Mouse (Mus musculus): ENCODE measurements at regions not wholly inside any gene's neighbourhood (a gene's known extent, or its start where the extent isn't known, plus 50 kb on each side); places are given as distances from the start of the nearest gene placed in this dataset.
"Not testable (repeated sequence)": the region's sequence is repeated elsewhere in the genome, so short reads cannot be mapped to it uniquely, and the experiment has no call there.

DNA sequence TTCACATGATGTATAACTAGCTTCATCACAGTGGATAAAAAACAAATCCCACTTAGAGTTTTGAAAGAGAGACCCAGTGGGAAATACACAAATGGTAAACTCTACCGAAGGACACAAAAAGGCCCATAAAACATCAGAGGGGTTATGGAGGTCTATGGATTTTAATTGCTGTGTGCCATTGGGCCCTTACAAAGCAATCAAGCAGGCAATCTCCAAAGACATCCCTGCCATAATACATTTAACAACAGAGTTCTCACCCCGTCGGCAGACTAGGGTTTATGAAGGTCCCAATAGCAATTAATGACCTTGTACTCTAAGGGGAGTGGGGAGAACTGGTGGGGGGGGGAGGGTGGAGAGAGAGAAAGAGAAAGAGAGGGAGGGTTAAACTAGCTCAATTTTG lies 448.0 kb downstream of the Anxa1 start:
- intact Hi-C loops (cut with DNase I) = no loop called here
- Histone ChIP-seq H3K27ac (no peak overlapping the region), H3K4me3 (no peak overlapping the region)
- DNase-seq = no peak
- no peak for TF ChIP-seq CTCF (IDR thresholded peaks at IDR 0.05)

DNA sequence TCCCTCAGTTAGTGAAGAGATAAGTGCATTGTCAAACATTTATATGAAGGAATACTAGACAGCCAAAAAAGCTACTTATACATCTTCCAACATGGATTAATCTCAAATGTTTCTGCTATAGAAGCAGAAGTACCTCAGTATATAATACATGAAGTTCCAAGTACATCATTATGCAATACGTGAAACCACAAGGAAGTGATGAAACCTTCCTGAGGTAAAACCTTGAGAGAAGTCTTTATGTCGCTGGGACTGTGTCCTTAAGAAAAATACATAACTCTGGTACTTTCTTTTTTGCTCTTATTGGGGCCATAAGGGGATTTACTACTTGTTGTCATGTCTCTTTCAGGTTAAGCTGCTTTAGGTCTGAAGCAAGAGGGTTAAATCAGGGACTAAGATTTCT lies 469.6 kb downstream of the Anxa1 start:
- intact Hi-C loops (cut with DNase I) = no loop called here
- no peak for DNase-seq
- no peak for TF ChIP-seq CTCF (IDR thresholded peaks at IDR 0.05)

DNA sequence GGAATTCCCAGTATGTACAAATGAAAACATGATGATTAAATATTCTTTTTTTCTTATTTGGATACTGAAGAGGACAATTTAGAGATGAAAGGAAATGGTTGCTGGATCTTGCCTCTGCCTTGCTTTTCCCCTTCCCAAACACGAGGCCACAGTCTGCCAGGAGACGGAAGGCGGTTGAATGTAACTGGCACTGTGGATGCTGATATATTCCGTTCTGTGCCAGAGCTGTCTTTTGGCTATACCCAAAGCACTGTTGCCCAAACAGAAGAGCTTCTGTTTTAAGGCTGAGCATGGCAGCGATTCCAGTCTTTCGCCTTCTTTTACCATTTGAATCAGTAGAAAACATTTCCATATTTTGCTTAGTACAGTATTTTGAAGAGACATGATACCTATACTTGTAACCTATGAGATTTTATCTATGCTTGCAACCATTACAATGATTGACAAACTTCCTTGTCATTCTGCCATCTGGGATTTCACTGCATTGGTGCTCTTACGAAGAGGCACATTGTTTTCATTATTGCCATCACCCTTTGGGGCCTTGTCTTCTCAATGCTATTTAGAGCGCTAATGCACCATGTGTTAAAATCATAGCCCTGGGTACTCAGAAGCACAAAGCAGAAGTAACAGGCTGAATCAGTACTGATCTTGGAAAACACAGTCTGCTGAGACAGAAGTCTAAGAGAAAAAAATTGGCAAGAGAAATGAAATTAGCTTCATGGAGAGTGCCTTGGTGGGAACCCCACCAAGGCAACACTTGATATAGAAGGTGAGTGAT lies 504.6 kb downstream of the Anxa1 start:
- Histone ChIP-seq H3K27ac (no peak overlapping the region), H3K4me3 (no peak overlapping the region)
- TF ChIP-seq CTCF (IDR thresholded peaks at IDR 0.05) = no peak
- intact Hi-C loops (cut with DNase I) = no loop called here
- DNase-seq = no peak

More for the DNA sequence above, 469.6 kb downstream of the Anxa1 start:
- no peak overlapping the region for H3K27ac ChIP-seq
- H3K4me3 ChIP-seq = no peak overlapping the region

DNA sequence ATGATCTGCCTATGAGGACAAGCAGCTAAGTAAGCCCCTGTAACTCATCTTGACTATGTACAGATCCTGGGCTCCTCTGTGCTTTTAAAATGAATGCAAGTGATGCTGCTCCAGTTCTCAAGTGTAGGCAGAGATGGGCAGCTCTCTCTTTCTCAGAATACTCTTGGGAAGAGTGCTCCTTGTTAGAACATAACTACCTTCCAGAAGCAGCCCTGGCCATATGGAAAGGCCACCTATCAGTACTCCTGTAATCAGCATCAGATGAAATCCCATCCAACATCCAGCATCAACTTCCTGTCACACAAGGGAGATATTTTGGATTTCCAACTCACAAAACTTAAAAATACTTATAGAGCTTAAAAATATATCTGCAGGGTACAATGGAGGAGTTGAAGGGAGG lies 509.8 kb downstream of the Anxa1 start:
- no peak for TF ChIP-seq CTCF (IDR thresholded peaks at IDR 0.05)
- no peak for DNase-seq
- Histone ChIP-seq H3K27ac (no peak overlapping the region), H3K4me3 (no peak overlapping the region)
- intact Hi-C loops (cut with DNase I) = no loop called here

DNA sequence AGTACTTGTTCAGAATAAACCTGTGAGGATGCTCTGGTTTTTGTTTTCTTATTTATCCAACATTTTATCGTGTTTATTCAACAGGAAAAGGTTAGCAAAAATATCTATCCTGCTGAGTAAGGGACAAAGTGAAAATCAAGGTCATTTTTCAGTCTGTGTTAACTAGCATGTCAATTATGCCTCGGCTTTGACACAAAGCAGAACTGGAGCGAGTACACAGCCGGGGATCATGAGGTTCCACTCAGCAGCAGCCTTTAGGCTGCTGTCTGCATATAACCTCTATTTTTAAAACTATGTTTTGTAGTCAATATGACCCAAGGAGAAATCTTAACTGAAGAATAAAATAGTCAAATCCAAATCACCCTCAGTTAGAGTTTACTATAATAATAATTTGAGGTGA lies 542.6 kb downstream of the Anxa1 start:
- H3K27ac ChIP-seq = no peak overlapping the region
- no peak for TF ChIP-seq CTCF (IDR thresholded peaks at IDR 0.05)
- H3K4me3 ChIP-seq = no peak overlapping the region
- DNase-seq = no peak
- intact Hi-C loops (cut with DNase I) = no loop called here

DNA sequence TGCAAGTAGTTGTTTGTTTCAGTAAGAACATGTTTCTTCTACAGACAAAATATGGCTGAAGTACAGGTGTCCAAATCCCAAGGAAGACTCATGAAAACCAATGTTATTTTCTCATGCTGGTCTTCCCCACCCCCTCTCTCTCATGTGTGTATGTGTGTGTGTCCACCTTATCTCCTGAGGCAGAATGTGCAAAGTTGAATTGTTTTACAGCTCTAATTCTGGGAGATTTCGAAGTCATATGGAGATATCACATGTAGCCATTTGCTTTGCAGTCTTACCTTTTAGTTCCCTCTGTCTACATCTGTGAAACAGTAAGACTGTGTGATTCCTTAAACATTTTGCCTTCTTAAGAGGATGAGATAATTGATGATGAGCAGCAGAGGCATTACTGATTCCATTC lies 582.8 kb downstream of the Anxa1 start:
- intact Hi-C loops (cut with DNase I) = no loop called here
- TF ChIP-seq CTCF (IDR thresholded peaks at IDR 0.05) = no peak
- Histone ChIP-seq H3K27ac (no peak overlapping the region), H3K4me3 (no peak overlapping the region)
- DNase-seq = no peak

DNA sequence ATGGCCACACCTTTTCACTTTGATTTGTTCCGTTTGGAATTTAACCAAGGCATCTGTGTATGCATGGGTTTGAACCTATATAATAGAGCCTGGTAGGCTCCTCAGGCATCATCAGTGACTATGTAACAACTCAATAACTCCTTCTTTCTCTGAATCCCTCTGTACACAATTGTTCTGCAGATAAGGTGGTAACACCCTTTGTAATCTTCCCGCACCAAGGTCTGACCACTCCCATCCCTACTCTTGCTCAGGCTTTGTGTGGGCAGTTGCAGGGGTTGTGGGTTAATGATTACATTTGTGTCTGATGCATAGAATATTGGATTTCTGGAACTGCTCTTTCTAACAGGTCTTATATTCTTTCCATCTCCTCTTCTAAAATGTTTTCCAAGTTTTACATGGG lies 596.9 kb downstream of the Anxa1 start:
- Histone ChIP-seq H3K27ac (no peak overlapping the region), H3K4me3 (no peak overlapping the region)
- intact Hi-C loops (cut with DNase I) = no loop called here
- DNase-seq = no peak
- no peak for TF ChIP-seq CTCF (IDR thresholded peaks at IDR 0.05)

DNA sequence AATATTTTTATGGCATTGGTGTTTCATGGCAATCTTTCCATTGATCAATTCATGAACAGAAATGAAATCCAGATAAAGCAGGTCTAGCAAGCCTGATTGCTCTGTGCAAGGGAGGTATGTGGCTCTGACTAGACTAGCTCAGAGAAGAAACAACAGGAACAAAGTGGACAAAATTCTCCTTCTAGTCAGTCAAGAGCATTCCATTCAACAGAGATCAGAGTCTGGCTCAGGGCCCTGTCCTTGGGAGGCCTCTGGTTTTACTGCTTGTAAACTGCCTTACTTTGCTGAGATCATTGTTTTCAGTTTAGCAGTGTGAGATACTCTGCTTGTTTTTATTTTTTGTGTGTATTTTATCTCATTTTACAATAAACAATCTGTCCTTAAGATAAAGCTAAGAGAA lies 607.2 kb downstream of the Anxa1 start:
- intact Hi-C loops (cut with DNase I) = no loop called here
- Histone ChIP-seq H3K4me3 (no peak overlapping the region), H3K27ac (no peak overlapping the region)
- peak; percentile 60 for DNase-seq
- TF ChIP-seq CTCF (IDR thresholded peaks at IDR 0.05) = no peak

DNA sequence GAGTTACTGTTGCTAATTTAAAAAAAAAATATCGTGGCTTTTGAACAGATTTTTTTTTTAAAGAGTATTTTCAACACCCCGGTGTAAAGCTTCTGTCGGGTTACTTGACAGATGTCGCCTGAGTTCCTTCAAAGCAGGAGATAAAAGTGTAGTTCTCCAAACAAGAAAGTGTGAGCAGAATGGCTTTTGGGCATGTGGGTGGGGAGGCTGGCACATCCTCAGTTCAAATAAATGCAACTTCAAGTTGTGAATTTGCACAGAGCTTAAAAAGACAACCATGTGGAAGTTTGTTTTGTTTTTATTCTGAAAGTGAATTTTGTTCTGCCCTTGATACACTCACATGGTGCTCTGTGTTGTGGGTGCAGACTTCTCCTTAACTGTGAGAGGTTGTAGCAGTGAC lies 612.9 kb downstream of the Anxa1 start:
- DNase-seq = no peak
- Histone ChIP-seq H3K27ac (no peak overlapping the region), H3K4me3 (no peak overlapping the region)
- no peak for TF ChIP-seq CTCF (IDR thresholded peaks at IDR 0.05)
- intact Hi-C loops (cut with DNase I) = no loop called here

DNA sequence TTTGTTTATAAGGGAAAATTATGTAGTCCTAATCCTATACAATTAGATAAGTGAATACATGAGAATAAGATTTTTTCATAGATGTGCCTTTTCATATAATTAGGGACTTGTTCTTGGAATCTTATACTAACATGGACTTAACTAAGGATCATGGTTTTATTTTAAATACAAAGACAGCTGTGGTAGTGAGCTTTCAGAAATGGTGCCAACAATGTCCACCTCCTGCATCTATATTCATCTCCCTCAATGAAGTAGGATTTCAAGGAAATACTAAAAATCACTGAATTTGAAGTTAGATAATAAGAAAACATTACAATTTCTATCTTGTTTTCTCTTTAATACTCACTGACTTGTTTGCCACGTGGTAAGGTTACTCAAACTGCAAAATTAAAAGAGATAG lies 619.8 kb downstream of the Anxa1 start:
- no peak for TF ChIP-seq CTCF (IDR thresholded peaks at IDR 0.05)
- no peak overlapping the region for H3K4me3 ChIP-seq
- no peak overlapping the region for H3K27ac ChIP-seq
- DNase-seq = no peak
- intact Hi-C loops (cut with DNase I) = no loop called here

DNA sequence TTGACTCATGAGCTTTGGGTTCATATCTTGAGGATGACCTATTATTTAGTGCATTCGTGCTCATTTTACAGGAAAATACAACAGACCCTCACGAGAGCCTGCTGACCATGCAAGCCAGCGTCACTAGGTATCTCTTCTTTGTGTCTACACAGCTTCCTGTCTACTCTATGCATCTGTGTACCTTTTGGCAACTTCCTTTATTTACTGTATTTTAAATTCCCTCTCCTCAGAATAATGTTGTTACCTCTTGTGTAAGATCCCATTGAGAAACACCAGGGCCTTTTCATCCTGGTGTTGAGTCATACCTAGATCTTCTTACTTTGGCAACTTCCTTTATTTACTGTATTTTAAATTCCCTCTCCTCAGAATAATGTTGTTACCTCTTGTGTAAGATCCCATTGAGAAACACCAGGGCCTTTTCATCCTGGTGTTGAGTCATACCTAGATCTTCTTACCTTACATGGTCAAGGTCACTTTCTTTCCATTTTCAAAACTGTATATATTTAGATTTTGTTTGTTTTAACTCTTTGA lies 639.1 kb upstream of the Rorb start:
- intact Hi-C loops (cut with DNase I); DNase-seq; H3K27ac ChIP-seq; H3K4me3 ChIP-seq: not testable (repeated sequence)

DNA sequence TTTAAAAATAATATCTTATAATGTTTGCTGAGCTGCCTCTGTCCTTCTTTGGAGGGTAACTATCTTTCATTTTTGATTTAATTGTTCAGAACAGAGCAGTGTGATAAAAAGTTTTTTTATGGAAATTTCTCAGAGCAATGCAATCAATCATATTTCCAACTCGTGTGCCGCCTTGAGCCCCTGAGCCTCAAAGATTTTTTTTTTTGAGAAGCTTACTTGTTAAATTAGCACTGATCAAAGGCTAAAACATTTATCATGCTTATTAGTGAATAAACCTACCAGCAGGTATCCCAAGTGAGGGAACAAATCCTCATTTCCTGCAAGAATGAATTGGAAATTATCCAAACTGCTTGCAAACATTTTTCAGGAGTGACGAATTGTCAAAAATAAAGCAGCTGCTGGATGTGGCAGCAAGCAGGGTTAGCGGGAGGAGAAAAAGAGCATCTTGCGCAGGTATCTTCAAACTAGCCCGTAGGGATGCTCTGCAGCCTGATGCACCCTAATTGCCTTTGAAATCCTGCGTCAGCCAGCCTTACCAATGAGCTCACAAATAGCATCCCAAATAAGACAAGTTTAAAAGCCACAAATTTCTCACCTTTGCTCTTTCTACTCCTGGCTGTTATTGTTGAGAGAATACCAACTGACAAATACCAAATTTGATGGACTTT lies 637.0 kb upstream of the Rorb start:
- no peak for TF ChIP-seq CTCF (IDR thresholded peaks at IDR 0.05)
- intact Hi-C loops (cut with DNase I) = no loop called here
- no peak overlapping the region for H3K4me3 ChIP-seq
- DNase-seq = no peak
- H3K27ac ChIP-seq = no peak overlapping the region

DNA sequence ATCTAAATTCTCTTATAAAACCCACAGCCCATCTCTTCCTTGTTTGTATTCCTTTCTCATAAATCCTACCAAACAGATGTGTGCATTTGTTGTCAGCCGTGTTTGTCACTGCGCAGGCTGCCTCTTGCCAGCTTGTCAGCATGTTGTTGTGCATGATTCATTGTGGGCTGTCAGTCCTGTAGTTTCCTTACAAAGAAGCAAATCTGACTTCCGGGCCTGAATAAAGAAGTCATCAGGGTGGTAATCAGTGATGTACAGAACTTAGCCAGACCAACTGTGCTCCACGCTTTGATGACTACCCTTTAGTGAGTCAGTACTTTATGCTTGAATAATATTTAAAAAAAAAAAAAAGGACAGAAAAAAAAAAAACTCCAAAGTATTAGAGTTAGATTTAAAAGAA lies 608.9 kb upstream of the Rorb start:
- Histone ChIP-seq H3K4me3 (no peak overlapping the region), H3K27ac (no peak overlapping the region)
- no peak for TF ChIP-seq CTCF (IDR thresholded peaks at IDR 0.05)
- intact Hi-C loops (cut with DNase I) = no loop called here
- no peak for DNase-seq

All from gastrocnemius, adult 2 months (tissue).